10 mouse cellular contexts compared by ENCODE assay signal in the genomic region with DNA sequence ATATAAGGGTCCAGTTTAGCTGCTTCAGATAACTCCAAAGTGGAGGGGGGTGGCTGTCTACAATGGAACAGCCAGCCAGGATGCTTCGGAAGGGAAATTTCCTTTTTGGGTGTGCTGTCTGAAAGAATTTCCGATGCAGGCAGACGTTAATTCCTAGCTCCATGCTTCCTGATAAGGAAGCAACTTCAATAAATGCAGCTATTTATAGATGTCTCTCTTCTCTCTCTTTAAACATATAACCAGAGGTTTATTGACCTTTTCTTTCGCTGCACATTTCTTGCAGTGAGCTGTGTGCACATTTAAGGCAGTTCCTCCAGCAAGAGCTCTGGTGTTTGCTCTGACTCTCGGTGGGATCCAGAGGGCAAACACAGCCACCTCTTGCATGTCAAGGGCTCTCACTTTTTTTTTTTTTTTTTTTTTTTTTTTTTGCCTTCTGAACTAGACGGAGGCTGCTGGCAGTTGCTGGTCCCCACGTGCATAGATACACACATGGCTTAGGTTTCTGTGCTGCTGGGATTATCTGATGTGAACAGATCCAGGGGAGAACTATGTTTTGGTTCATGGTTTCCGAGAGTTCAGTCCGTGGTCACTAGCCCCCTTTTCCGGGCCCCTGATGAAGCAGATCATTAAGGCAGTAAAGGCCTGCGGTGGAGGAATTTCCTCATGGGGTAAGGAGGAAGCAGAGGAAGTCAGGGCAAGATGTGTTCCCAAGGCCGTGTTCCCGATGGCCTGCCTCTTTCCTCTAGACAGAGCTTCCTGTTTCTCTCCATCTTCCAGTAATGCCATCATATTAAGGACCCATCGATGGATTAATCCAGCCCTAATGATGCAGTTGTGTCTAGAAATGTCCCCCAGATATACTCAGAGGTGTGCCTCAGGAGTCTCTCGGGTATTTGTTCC.
DNase-seq lines count a peak whose midpoint lies in the region; ATAC-seq and TF ChIP-seq lines count a peak whose summit lies in the region.
"Had no signal": no experiment of that assay in that cellular context is flagged by ENCODE, and none has a peak within 500 bp of the region (broad histone marks: within the 10 kb centered on the region; RNA-seq: fewer than 3 reads in every experiment).

No protein-coding gene starts in this region.

- TF ChIP-seq EP300 in heart, adult 2 months (IDR thresholded peaks at IDR 0.05; ENCODE audit: insufficient read depth, low read depth, low read length): no peak
- peak; percentile 62 for TF ChIP-seq EP300 in lung, postnatal 0 days (IDR thresholded peaks at IDR 0.05)

- H3K27ac ChIP-seq in heart, adult 2 months: peak overlapping the region; percentile 55
- H3K27ac ChIP-seq in intestine, embryonic 14.5 days (ENCODE audit: low read depth): peak overlapping the region; percentile 90
- peak overlapping the region; percentile 54 for H3K27ac ChIP-seq in lung, postnatal 0 days (ENCODE audit: low read length)
- H3K27ac ChIP-seq: embryonic facial prominence, embryonic 10.5 days had no signal

- peaks cover 22% of the 10 kb centered on the region for H3K4me1 ChIP-seq in heart, adult 2 months (ENCODE audit: control insufficient read depth, insufficient read depth, low read length)
- H3K4me1 ChIP-seq in intestine, embryonic 14.5 days (replicated peaks; ENCODE audit: control insufficient read depth, insufficient read depth, low read length): peaks cover 63% of the 10 kb centered on the region
- H3K4me1 ChIP-seq in lung, postnatal 0 days (ENCODE audit: insufficient read depth, low read depth, low read length): peaks cover 33% of the 10 kb centered on the region

- no peaks in the 10 kb centered on the region for H3K27me3 ChIP-seq in heart, adult 2 months (ENCODE audit: control insufficient read depth, insufficient read depth, low read length)
- H3K27me3 ChIP-seq in intestine, embryonic 14.5 days (replicated peaks; ENCODE audit: control insufficient read depth, insufficient read depth, low read length): no peaks in the 10 kb centered on the region
- no peaks in the 10 kb centered on the region for H3K27me3 ChIP-seq in lung, postnatal 0 days (replicated peaks; ENCODE audit: insufficient read depth, low read length)

- no peak for TF ChIP-seq CTCF in heart, adult 2 months (IDR thresholded peaks at IDR 0.05)
- no peak for TF ChIP-seq CTCF in brain, embryonic 14.5 days (IDR thresholded peaks at IDR 0.05; ENCODE audit: borderline replicate concordance, extremely low read depth, insufficient read depth, insufficient read length)
- no peak for TF ChIP-seq CTCF in lung, postnatal 0 days (IDR thresholded peaks at IDR 0.05)

- no peaks in the 10 kb centered on the region for H3K9me3 ChIP-seq in intestine, embryonic 14.5 days (ENCODE audit: control insufficient read depth, low read length)
- no peaks in the 10 kb centered on the region for H3K9me3 ChIP-seq in lung, postnatal 0 days (ENCODE audit: low read length)
- H3K9me3 ChIP-seq: embryonic facial prominence, embryonic 10.5 days had no signal

- TF ChIP-seq POLR2A in heart, adult 2 months (IDR thresholded peaks at IDR 0.05; ENCODE audit: insufficient read depth, low read depth, low read length): no peak
- no peak for TF ChIP-seq POLR2A in brain, embryonic 14.5 days (IDR thresholded peaks at IDR 0.05; ENCODE audit: borderline replicate concordance, extremely low read depth, insufficient read depth, insufficient read length, poor library complexity, severe bottlenecking)

- peak overlapping the region; percentile 4; the same call in 1 of the 2 replicates for H3K4me3 ChIP-seq in heart, adult 2 months
- H3K4me3 ChIP-seq in intestine, embryonic 14.5 days (ENCODE audit: low read depth, low read length): no peak overlapping the region
- H3K4me3 ChIP-seq in lung, postnatal 0 days (ENCODE audit: low read depth, low read length): no peak overlapping the region
- H3K4me3 ChIP-seq: embryonic facial prominence, embryonic 10.5 days had no signal

- H3K79me2 ChIP-seq in heart, adult 2 months (replicated peaks; ENCODE audit: control insufficient read depth, insufficient read depth, low read length): no peaks in the 10 kb centered on the region; the same call in 1 of the 2 replicates

- peak; percentile 48 for ATAC-seq in intestine, embryonic 14.5 days (replicated peaks; ENCODE audit: low FRiP score, low TSS enrichment, low read depth)
- ATAC-seq in lung, postnatal 0 days: peak; percentile 62
- ATAC-seq: hindbrain, embryonic 16.5 days had no signal

- WGBS in heart, adult 2 months: 26% methylated on average over 15 of the region's 15 CpGs
- WGBS in intestine, embryonic 14.5 days: 43% methylated on average over 15 of the region's 15 CpGs
- WGBS in lung, postnatal 0 days: 27% methylated on average over 15 of the region's 15 CpGs

- H3K36me3 ChIP-seq in heart, adult 2 months (ENCODE audit: control insufficient read depth, insufficient read depth, low read length): peaks cover 2% of the 10 kb centered on the region
- H3K36me3 ChIP-seq in intestine, embryonic 14.5 days (ENCODE audit: control insufficient read depth, insufficient read depth, low read length): no peaks in the 10 kb centered on the region
- H3K36me3 ChIP-seq in lung, postnatal 0 days (ENCODE audit: insufficient read depth, low read length): no peaks in the 10 kb centered on the region

- intact Hi-C loops in heart, adult 2 months (cut with DNase I): loop anchor here (5.0 kb wide), 1 partner anchor 98 kb away; no protein-coding TSS in a partner anchor
- intact Hi-C loops in heart, postnatal 25 days (cut with DNase I): loop anchor here (5.0 kb wide), 1 partner anchor 107 kb away; a partner anchor contains a TSS
- intact Hi-C loops in gastrocnemius, postnatal 36 days (cut with DNase I): no loop called here

- H3K4me2 ChIP-seq in intestine, embryonic 14.5 days (ENCODE audit: low read length): no peak overlapping the region
- H3K4me2 ChIP-seq in lung, postnatal 0 days (replicated peaks; ENCODE audit: low read depth, low read length): no peak overlapping the region; the same call in 1 of the 2 replicates

- no peak overlapping the region for H3K9ac ChIP-seq in heart, adult 2 months (ENCODE audit: low read depth, low read length)
- no peak overlapping the region for H3K9ac ChIP-seq in intestine, embryonic 14.5 days (ENCODE audit: low read length)
- no peak overlapping the region for H3K9ac ChIP-seq in lung, postnatal 0 days (replicated peaks; ENCODE audit: low read depth)

- DNase-seq in heart, adult 2 months: peak in 1 of 2 experiments; percentile 38
- no peak for DNase-seq in heart, postnatal 25 days (ENCODE audit: low spot score)
- peak; percentile 28 for DNase-seq in brain, embryonic 14.5 days (ENCODE audit: low read depth)
- DNase-seq in intestine, embryonic 14.5 days (ENCODE audit: low spot score): no peak
- peak; percentile 69 for DNase-seq in lung, postnatal 0 days (ENCODE audit: low spot score)
- no peak for DNase-seq in urinary bladder, postnatal 25 days (ENCODE audit: low spot score)
- no peak for DNase-seq in gastrocnemius, postnatal 36 days
- no peak for DNase-seq in adrenal gland, adult 18-20 months (ENCODE audit: low spot score in 2 of 2)

Comparison
In these comparisons a context has a peak if more than half of its experiments do, and no peak if none do; other contexts are left out.
1. DNase-seq: peak in brain, embryonic 14.5 days (single experiment) and lung, postnatal 0 days (single experiment); none in heart, postnatal 25 days (single experiment), intestine, embryonic 14.5 days (single experiment), urinary bladder, postnatal 25 days (single experiment), gastrocnemius, postnatal 36 days (0 of 2) and adrenal gland, adult 18-20 months (0 of 2).
2. Peak in every context shown above with its lines, with median percentiles within 50 percentile points of each other: H3K27ac ChIP-seq.